Mouse (Mus musculus): ENCODE measurements around the gene Prdx3.

DNA sequence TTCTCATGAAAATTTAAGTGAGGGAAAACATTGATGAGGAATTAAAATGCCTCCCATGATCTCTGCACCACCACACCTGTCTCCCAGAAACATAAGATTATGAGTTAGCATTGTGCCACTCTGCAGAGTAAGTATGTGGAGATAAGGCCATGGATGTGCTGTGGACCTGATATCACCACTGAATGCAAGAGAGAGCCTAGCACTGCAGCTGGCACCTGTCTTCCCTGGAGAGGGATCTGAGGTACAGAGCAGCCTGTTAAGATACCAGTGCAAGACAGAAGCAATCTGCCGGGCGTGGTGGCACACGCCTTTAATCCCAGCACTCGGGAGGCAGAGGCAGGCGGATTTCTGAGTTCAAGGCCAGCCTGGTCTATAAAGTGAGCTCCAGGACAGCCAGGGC lies 31.1 kb upstream of the Prdx3 start:
- TF ChIP-seq POLR2A (IDR thresholded peaks at IDR 0.05; ENCODE audit: insufficient read length, low read depth) (no peak), MAX (IDR thresholded peaks at IDR 0.05; ENCODE audit: low read depth) (no peak), USF1 (IDR thresholded peaks at IDR 0.05; ENCODE audit: low read depth) (no peak), REST (IDR thresholded peaks at IDR 0.05; ENCODE audit: insufficient read depth, insufficient read length) (no peak)

All from myocyte (in vitro differentiated cells).